Mouse (Mus musculus) cerebellum, adult 2 months (tissue): ENCODE measurements around the gene Ss18l2.

ENCODE experiments used
- CTCF ChIP-seq: fragments of 200-500 bp; IDR thresholded peaks from 2 replicates; pipeline ENCODE4 v1.5.1; 2011; ENCODE audit warnings: low read depth, mild to moderate bottlenecking, control low read depth, low read length, moderate library complexity, borderline replicate concordance; ENCODE audit not compliant: insufficient read depth
- POLR2A ChIP-seq: fragments of 200-500 bp; IDR thresholded peaks from 2 replicates; pipeline ENCODE4 v1.6.1; 2011; ENCODE audit warnings: low read length, control low read depth, borderline replicate concordance; ENCODE audit not compliant: insufficient read depth

DNA sequence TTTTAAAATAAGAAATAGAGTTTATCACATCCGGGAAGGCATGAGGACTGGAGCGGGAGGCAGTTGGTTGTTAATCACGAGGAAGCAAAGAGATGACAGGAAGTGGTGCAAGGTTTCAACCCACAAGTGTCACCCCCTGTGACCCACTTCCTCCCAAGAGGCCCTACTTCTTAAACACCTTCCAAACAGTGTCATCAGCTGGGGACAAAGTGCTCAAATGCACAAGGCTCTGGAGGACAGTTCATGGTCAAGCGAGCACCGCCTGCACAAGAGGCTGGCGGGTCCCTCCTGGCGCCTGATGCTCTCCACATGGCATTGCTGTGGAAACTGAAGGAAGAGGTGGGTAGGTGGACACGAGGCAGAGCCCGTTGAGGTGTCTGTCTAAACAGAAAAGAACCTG lies 35.1 kb upstream of the Ss18l2 start:
- TF ChIP-seq POLR2A (no peak), CTCF (no peak)
